Mouse (Mus musculus) ES-E14 (cell line): ENCODE results near the gene Fam227b.

ENCODE experiments used
- CHD2 ChIP-seq: IDR thresholded peaks from 2 replicates; pipeline ENCODE4 v1.6.1; 2014; ENCODE audit warnings: mild to moderate bottlenecking, low read depth, low read length, inconsistent platforms
- MAFK ChIP-seq: IDR thresholded peaks from 2 replicates; pipeline ENCODE4 v1.6.1; 2014; ENCODE audit warnings: mild to moderate bottlenecking, low read depth, low read length, inconsistent platforms; ENCODE audit not compliant: insufficient read depth
- ZNF384 ChIP-seq: IDR thresholded peaks from 2 replicates; pipeline ENCODE4 v1.6.1; 2012; ENCODE audit warnings: low read depth, low read length, inconsistent platforms

- TF ChIP-seq ZNF384 (no peak), MAFK (no peak), CHD2 (no peak)
Observed at GRCm38 (mm10) chr2:126042674-126043073, 109.1 kb downstream of the Fam227b start.
